Mouse (Mus musculus) lung, postnatal 25 days (tissue): ENCODE results near the gene Gipc3.

ENCODE experiments used
- DNase-seq: peaks from one replicate; pipeline ENCODE4 v3.0.0; 2022; ENCODE audit warnings: low spot score

Gipc3 gene

GRCm38 (mm10) chr10:81342686-81343505 lies at the start of gene Gipc3:
Gipc3 (minus strand) TSS chr10:81343266.
- no peak for DNase-seq

- DNase-seq: no peak
These were observed 49.7 kb upstream of the Gipc3 start, which contains the start of gene Smim24 for GRCm38 (mm10) chr10:81392781-81393185. Smim24 (plus strand) TSS chr10:81393051.

GRCm38 (mm10) chr10:81392270-81392669 lies 49.2 kb upstream of the Gipc3 start:
- no peak for DNase-seq

GRCm38 (mm10) chr10:81390678-81390965 lies 47.6 kb upstream of the Gipc3 start:
- DNase-seq: no peak

- peak; percentile 76 for DNase-seq
These were observed 47.0 kb upstream of the Gipc3 start for GRCm38 (mm10) chr10:81389801-81390677.

- DNase-seq: no peak
These were observed 46.3 kb upstream of the Gipc3 start for GRCm38 (mm10) chr10:81389373-81389772.

- no peak for DNase-seq
These were observed 45.5 kb upstream of the Gipc3 start, which contains the start of gene Gm48552 for GRCm38 (mm10) chr10:81388505-81389055. Gm48552 (plus strand) TSS chr10:81389005.

GRCm38 (mm10) chr10:81387716-81388115 lies 44.6 kb upstream of the Gipc3 start:
- DNase-seq: no peak

- no peak for DNase-seq
These were observed 42.7 kb upstream of the Gipc3 start for GRCm38 (mm10) chr10:81385603-81386306.

- DNase-seq: no peak
These were observed 41.5 kb upstream of the Gipc3 start for GRCm38 (mm10) chr10:81384605-81384982.

- peak; percentile 99 for DNase-seq
These were observed 40.9 kb upstream of the Gipc3 start, which contains the start of the genes Dohh and Gm48551 for GRCm38 (mm10) chr10:81383802-81384604. Dohh (plus strand) TSS chr10:81384428. Gm48551 (plus strand) TSS chr10:81384466.

GRCm38 (mm10) chr10:81382039-81382438 lies 39.0 kb upstream of the Gipc3 start:
- peak; percentile 64 for DNase-seq

GRCm38 (mm10) chr10:81379809-81380378 lies 36.8 kb upstream of the Gipc3 start:
- DNase-seq: no peak

- no peak for DNase-seq
These were observed 36.1 kb upstream of the Gipc3 start for GRCm38 (mm10) chr10:81379183-81379553.

GRCm38 (mm10) chr10:81378553-81379182 lies 35.6 kb upstream of the Gipc3 start:
- peak; percentile 100 for DNase-seq

- no peak for DNase-seq
These were observed 34.9 kb upstream of the Gipc3 start, which contains the start of gene Fzr1 for GRCm38 (mm10) chr10:81377793-81378552. Fzr1 (minus strand) TSS chr10:81378516.

- no peak for DNase-seq
These were observed 34.2 kb upstream of the Gipc3 start for GRCm38 (mm10) chr10:81377362-81377664.

GRCm38 (mm10) chr10:81376561-81377361 lies 33.7 kb upstream of the Gipc3 start:
- DNase-seq: no peak

- DNase-seq: no peak
These were observed 32.3 kb upstream of the Gipc3 start for GRCm38 (mm10) chr10:81375322-81375721.
